9 mouse cellular contexts compared by ENCODE assay signal in the genomic region with DNA sequence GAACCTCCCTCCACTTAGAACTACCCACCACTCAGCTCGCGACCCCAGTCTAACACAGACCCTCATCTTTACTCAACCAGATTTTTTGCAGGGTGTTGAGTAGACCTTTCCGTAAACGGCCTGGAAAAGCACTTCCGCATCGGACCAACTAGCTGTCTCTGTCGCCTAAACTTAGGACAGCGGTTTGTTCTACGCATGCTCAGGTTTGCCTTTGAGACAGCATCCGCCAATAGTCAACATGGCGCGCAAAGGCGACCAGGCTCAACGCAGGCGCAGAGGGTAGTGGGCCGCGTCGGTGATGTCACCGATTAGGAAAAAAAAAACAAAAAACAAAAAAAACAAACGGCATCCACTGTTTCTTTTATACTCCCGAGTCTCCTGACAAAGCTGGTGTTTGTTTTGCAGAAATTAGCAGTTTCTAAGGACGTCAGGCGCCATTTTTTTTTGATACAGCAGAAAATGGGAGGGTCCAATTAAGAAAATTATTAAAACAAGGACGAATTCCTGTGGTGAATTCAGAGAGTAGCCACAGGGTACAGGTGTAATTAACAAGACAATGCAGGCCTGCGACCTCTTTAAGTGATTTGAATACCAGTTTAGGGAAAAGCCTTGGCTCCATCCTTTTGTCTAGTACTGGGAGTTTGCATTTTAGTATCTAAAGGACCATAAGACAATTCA. TPM values are rescaled to one million over a fixed set of nuclear protein-coding genes. Genes with fewer than 3 reads are reported as not detected.
A peak's percentile ranks its signal among the peaks of the same experiment; 100 is the strongest.
DNase-seq lines count a peak whose midpoint lies in the region; ATAC-seq and TF ChIP-seq lines count a peak whose summit lies in the region.
"Had no signal": no experiment of that assay in that cellular context is flagged by ENCODE, and none has a peak within 500 bp of the region (broad histone marks: within the 10 kb centered on the region; RNA-seq: fewer than 3 reads in every experiment).

A gene (minus strand): TSS at position 451 of the 678 bp plus-strand sequence.

- peak; percentile 93 for DNase-seq in 3T3-L1 (ENCODE audit: low read depth, low spot score)
- peak; percentile 86 to 87 for DNase-seq in heart, adult 9 months (ENCODE audit: low spot score in 2 of 2)
- peak; percentile 30 to 68 for DNase-seq in monocyte, adult 2 months (ENCODE audit: low read depth in 1 of 2, low spot score in 2 of 2)
- DNase-seq in spleen, postnatal 36 days (ENCODE audit: low spot score in 2 of 2) = peak; percentile 81

- peak within 1 kb of the TSS; percentile 26; the same call in 1 of the 2 replicates for H3K9ac ChIP-seq in embryonic facial prominence, embryonic 15.5 days
- H3K9ac ChIP-seq in kidney, embryonic 14.5 days (ENCODE audit: low read depth, low read length) = peak within 1 kb of the TSS; percentile 51; the same call in 1 of the 2 replicates
- no peak within 1 kb of the TSS; the same call in 1 of the 2 replicates for H3K9ac ChIP-seq in limb, embryonic 15.5 days

- no peaks in the 10 kb centered on the region for H3K36me3 ChIP-seq in embryonic facial prominence, embryonic 15.5 days
- no peaks in the 10 kb centered on the region for H3K36me3 ChIP-seq in kidney, embryonic 14.5 days (ENCODE audit: control insufficient read depth, insufficient read depth, low read length)
- H3K36me3 ChIP-seq in limb, embryonic 15.5 days = no peaks in the 10 kb centered on the region

- H3K4me2 ChIP-seq in embryonic facial prominence, embryonic 15.5 days (replicated peaks) = peak within 1 kb of the TSS; percentile 42
- H3K4me2 ChIP-seq in kidney, embryonic 14.5 days (replicated peaks; ENCODE audit: low read depth, low read length) = peak within 1 kb of the TSS; percentile 38
- peak within 1 kb of the TSS; percentile 37 for H3K4me2 ChIP-seq in limb, embryonic 15.5 days

- peak; percentile 86 for ATAC-seq in embryonic facial prominence, embryonic 15.5 days (ENCODE audit: insufficient number of reproducible peaks, low FRiP score, low TSS enrichment, low read depth)
- ATAC-seq in kidney, embryonic 14.5 days (ENCODE audit: low FRiP score, low TSS enrichment) = peak; percentile 99
- 0 out of 2 replicates have a peak, but pooled peaks have one; percentile 71 for ATAC-seq in limb, embryonic 15.5 days (ENCODE audit: insufficient number of reproducible peaks, low FRiP score, low TSS enrichment, low read depth)
- ATAC-seq: Patski had no signal

- 15% methylated on average over 25 of the region's 25 CpGs for WGBS in bone marrow, adult 2 months
- WGBS in embryonic facial prominence, embryonic 15.5 days = 24% methylated on average over 25 of the region's 25 CpGs
- 26% methylated on average over 25 of the region's 25 CpGs for WGBS in kidney, embryonic 14.5 days
- 27% methylated on average over 25 of the region's 25 CpGs for WGBS in limb, embryonic 15.5 days

- TF ChIP-seq POLR2A in bone marrow, adult 2 months (IDR thresholded peaks at IDR 0.05; ENCODE audit: borderline replicate concordance, control insufficient read depth, low read depth, low read length) = peak; percentile 64

- peak within 1 kb of the TSS; percentile 98 for H3K4me3 ChIP-seq in bone marrow, adult 2 months (replicated peaks; ENCODE audit: control insufficient read depth, low read depth, low read length)
- peak within 1 kb of the TSS; percentile 54 for H3K4me3 ChIP-seq in embryonic facial prominence, embryonic 15.5 days (replicated peaks)
- peak within 1 kb of the TSS; percentile 50 for H3K4me3 ChIP-seq in kidney, embryonic 14.5 days (ENCODE audit: low read length)
- peak within 1 kb of the TSS; percentile 47 for H3K4me3 ChIP-seq in limb, embryonic 15.5 days

- TF ChIP-seq CTCF in bone marrow, adult 2 months (IDR thresholded peaks at IDR 0.05; ENCODE audit: control insufficient read depth, insufficient read depth, low read length) = no peak

- H3K4me1 ChIP-seq in bone marrow, adult 2 months (ENCODE audit: control insufficient read depth, insufficient read depth, low read length) = no peaks in the 10 kb centered on the region
- no peaks in the 10 kb centered on the region for H3K4me1 ChIP-seq in embryonic facial prominence, embryonic 15.5 days
- no peaks in the 10 kb centered on the region for H3K4me1 ChIP-seq in kidney, embryonic 14.5 days (ENCODE audit: control insufficient read depth, insufficient read depth, low read length)
- no peaks in the 10 kb centered on the region for H3K4me1 ChIP-seq in limb, embryonic 15.5 days

- no peaks in the 10 kb centered on the region for H3K9me3 ChIP-seq in embryonic facial prominence, embryonic 15.5 days (replicated peaks)
- no peaks in the 10 kb centered on the region for H3K9me3 ChIP-seq in kidney, embryonic 14.5 days (ENCODE audit: control insufficient read depth, low read length)
- no peaks in the 10 kb centered on the region for H3K9me3 ChIP-seq in limb, embryonic 15.5 days

- H3K27ac ChIP-seq in bone marrow, adult 2 months (ENCODE audit: control insufficient read depth, insufficient read depth, low read depth, low read length, poor library complexity) = 0 out of 2 replicates have a peak within 1 kb of the TSS, but pooled peaks have one; percentile 45
- peak within 1 kb of the TSS; percentile 39; the same call in 1 of the 2 replicates for H3K27ac ChIP-seq in embryonic facial prominence, embryonic 15.5 days (replicated peaks)
- no peak within 1 kb of the TSS for H3K27ac ChIP-seq in kidney, embryonic 14.5 days (ENCODE audit: low read depth, low read length)
- 0 out of 2 replicates have a peak within 1 kb of the TSS, but pooled peaks have one; percentile 57 for H3K27ac ChIP-seq in limb, embryonic 15.5 days

- no peaks in the 10 kb centered on the region for H3K27me3 ChIP-seq in embryonic facial prominence, embryonic 15.5 days
- H3K27me3 ChIP-seq in kidney, embryonic 14.5 days (ENCODE audit: control insufficient read depth, insufficient read depth, low read length) = no peaks in the 10 kb centered on the region
- no peaks in the 10 kb centered on the region for H3K27me3 ChIP-seq in limb, embryonic 15.5 days

RNA-seq across cellular contexts. Expression of the gene that starts here (rescaled TPM):
- 6.7 and 10.7 TPM in 2 replicates for polyA plus RNA-seq in bone marrow, adult 2 months (2011; ENCODE audit: insufficient read depth, insufficient read length, low replicate concordance, missing spikeins)
- 6.1 and 6.5 TPM in 2 replicates for polyA plus RNA-seq in embryonic facial prominence, embryonic 15.5 days (2015; fragmentation: Nextera tagmentation; extraction: Ambion mirVana)
- 5.2 TPM in 2 replicates for polyA plus RNA-seq in kidney, embryonic 14.5 days (2014; fragmentation: Nextera tagmentation; extraction: Ambion mirVana)
- 6.2 and 7.4 TPM in 2 replicates for polyA plus RNA-seq in limb, embryonic 15.5 days (2015; fragmentation: Nextera tagmentation; extraction: Ambion mirVana)

Comparison
In these comparisons a context has a peak if more than half of its experiments do, and no peak if none do; other contexts are left out.
1. H3K4me3 ChIP-seq: peak in every context shown above with its lines; median percentile 98 in bone marrow, adult 2 months; 54 in embryonic facial prominence, embryonic 15.5 days; 50 in kidney, embryonic 14.5 days; 47 in limb, embryonic 15.5 days.